Mouse (Mus musculus): ENCODE data around the gene Chrm1.

The Chrm1 gene

DNA sequence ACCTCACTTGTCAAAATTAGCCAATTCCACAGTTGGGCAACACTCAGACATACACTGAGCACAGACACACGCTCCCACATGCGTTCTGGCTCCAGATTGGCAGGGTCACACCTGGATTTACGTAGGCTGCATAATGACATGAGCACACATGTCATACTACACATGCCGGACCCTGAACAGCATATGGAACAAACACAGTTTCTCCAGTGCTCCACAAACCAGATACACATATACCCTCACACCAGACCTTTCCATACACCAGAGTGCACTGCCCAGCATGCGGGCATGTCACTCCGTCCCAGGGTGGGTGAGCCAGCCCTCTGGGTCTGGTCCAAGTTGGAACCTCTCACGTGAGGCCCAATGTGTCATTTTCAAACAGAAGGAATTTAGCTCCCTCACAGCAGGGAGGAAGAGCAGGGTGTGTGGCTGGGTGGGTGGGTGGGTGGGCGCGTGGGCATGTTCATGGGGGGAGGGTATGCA is at the start of gene Chrm1:
Chrm1 (plus strand) TSS at position 430 of the 480 bp plus-strand sequence.
- CTCF ChIA-PET = interaction anchor here (0.8 kb wide), 1 partner anchor 12 kb away, joined by 5 read pairs; no protein-coding TSS in a partner anchor

DNA sequence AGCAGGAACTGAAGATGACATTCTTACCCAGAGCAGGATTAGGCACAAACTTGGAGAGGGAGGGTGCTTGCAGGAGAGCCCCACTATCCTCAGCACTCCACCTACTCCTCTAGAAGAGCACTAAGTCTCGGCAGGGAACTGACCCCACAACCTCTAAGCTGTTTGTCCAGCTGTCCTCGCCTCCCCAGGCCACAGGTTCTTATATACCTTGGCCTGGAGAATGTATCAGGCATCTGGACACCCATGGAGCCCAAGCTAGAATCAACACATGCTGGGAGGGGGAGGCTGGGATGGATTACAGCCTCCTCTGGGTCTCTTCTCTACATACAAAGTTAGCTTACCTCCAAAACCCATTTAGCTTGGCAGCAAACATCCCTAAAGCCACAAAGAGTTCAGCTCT is 49.2 kb upstream of the Chrm1 start:
- CTCF ChIA-PET = no interaction called here

- CTCF ChIA-PET = no interaction called here
These were observed 47.3 kb upstream of the Chrm1 start for GRCm38 (mm10) chr19:8616314-8616713.

- CTCF ChIA-PET = no interaction called here
These were observed 45.7 kb upstream of the Chrm1 start, which contains the start of gene Slc22a6 for GRCm38 (mm10) chr19:8617904-8618303. Gene Slc22a6, plus strand, starts transcription at chr19:8618039.

DNA sequence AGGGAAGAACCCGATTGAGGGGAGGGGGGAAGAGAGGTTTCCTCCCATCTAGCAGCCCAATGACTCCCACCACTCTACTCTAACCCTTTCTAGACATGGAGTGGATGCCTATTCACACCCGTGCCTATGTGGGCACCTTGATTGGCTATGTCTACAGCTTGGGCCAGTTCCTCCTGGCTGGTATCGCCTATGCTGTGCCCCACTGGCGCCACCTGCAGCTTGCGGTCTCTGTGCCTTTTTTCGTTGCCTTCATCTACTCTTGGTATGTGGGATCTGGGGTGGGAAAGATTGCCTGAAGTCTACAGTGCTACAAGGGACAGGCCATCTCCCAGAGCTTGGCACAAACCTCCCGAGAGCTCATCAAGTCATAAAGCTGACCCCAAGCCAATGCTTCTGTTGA is 42.5 kb upstream of the Chrm1 start:
- CTCF ChIA-PET = no interaction called here

DNA sequence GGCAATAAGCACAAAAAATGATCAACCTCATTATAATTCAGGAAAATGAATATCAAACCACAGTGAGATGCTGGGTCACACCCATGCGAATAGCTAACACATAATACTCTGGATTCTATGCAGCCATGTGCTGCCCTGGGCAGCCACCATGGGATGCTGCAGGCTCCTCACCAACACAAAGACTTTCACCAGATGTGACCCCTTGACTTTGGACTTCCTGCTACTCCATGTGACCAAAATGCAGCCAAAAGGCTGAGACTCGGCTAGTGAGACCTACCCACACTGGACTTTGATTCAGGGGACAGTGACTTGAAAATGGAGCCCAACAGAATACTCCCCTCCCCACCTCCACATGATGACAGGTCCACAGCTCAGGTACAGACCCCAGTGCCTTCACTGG is 33.3 kb upstream of the Chrm1 start:
- CTCF ChIA-PET = no interaction called here

DNA sequence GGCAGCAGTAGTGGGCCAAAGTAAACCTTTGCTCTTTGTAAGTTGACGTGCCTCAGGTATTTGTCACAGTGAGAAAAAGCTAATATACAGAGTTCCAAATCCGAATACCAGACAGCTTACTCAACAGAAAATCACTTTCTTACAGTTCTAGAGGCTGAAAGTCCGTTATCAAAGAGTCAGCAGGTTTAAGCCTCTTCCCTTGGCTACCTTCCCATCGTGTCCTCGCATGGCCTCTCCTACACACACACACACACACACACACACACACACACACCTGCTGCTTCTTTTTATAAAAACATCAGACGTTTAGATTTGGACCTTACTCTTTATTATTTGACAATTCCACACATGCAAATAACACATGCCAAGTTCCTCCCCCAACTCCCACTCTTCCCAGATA is 32.8 kb upstream of the Chrm1 start:
- CTCF ChIA-PET = no interaction called here

- CTCF ChIA-PET = no interaction called here
These were observed 31.6 kb upstream of the Chrm1 start for GRCm38 (mm10) chr19:8632029-8632428.

DNA sequence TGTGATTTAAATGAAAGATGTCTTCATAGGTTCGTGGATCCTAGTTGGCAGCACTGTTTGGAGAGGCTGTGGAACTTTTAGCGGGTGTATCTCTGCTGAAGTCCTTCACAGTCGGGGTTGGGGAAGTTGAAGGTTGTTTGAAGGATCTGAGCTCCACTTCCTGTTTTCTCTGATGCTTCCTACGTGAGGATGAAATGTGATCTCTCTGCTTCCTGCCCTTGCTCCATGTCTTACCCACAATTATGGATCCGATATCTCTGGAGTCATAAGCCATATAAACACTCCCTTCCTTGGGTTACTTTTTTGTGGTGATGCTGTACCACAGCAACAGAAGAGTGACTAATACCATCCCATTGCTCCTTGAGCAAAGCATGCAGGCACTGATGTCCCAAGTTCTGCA is 21.5 kb upstream of the Chrm1 start:
- CTCF ChIA-PET = no interaction called here

DNA sequence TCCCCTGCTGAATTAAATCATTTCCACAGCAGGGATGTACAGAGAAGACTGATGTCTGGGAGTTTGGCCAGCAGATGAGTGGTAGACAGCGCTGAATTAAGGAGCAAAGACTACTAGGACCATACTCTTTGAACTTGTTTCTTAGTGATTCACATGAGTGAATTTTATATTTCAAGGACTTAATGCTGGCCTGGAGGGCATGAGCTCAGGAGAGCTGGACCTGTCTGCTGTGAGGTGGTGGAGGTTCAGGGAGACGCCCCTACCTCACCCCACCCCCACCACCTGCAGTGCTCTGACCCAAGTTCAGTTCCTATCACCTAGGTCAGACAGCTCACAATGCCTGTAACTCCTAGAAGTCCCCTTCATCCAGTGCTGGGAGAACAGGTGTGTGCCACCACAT is 17.2 kb upstream of the Chrm1 start:
- CTCF ChIA-PET = no interaction called here

- CTCF ChIA-PET = interaction anchor here (0.6 kb wide), 1 partner anchor 1144 kb away, joined by 5 read pairs; no protein-coding TSS in a partner anchor
These were observed 7.8 kb upstream of the Chrm1 start for GRCm38 (mm10) chr19:8655833-8656232.

DNA sequence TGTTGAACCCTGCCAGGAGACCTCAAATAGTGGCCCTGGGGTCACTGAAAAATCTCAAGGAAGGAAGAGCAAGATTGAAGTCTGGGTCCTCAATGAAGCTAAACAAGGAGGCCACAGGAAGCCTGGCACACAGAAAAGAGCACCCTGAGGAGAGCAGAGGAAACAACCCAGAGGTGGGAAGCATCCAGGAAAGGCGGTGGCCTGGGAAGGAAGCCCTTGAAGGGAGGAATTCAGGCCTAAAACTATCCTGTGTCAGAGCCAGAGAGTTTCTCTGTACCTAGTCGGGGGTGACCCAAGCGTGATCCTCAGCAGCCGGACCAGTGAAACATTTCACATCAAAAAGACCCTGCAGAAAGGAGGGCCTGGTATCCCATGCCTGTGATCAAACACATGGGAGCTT is 7.2 kb upstream of the Chrm1 start:
- CTCF ChIA-PET = interaction anchor here (0.5 to 0.6 kb wide), 2 partner anchors 13 to 1144 kb away, joined by 4 to 5 read pairs; no protein-coding TSS in a partner anchor

DNA sequence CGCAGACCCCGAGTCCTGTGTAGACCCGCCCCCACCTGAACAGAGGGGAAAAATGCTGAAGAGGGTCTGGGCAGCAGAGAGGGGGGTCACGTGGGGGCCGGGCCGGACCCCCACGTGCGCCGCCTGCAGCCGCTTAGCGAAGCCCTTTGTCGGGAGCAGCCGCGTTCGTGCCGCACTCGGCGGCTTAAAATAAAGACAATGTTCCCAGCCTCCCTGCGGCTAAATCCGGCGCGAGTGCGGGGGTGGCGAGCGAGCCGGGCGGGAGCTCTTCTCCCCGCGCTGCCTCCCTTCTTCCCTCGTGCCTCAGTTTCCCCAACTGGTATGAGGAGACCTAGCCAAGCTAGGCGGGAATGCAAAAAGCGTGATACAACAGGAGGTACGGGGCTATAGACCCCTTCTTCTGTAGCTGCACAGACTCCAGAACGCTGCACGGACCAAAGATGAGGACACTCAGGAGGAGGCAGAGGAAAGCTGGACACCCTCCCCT is 1.7 kb upstream of the Chrm1 start:
- CTCF ChIA-PET = no interaction called here

DNA sequence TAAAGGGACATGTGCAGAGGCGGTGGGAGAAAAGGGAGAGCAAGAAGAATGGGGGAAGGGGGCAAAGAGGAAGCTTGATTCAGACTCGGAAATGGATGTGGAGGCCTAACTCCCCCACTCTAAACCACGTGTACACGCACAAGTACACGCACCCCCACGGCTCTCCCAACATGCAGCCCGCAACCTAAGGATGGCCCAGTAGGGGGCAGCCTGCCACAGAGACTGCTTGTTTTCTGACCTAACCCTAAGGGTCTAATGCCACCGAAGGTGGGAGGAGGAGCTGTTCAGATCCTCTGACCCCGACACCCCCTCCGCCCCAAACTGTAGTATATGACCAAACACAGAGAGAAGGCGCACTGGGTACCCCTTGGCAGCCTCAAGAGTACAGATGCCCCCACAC is 1.3 kb upstream of the Chrm1 start:
- CTCF ChIA-PET = interaction anchor here (0.8 kb wide), 1 partner anchor 13 kb away, joined by 5 read pairs; no protein-coding TSS in a partner anchor

DNA sequence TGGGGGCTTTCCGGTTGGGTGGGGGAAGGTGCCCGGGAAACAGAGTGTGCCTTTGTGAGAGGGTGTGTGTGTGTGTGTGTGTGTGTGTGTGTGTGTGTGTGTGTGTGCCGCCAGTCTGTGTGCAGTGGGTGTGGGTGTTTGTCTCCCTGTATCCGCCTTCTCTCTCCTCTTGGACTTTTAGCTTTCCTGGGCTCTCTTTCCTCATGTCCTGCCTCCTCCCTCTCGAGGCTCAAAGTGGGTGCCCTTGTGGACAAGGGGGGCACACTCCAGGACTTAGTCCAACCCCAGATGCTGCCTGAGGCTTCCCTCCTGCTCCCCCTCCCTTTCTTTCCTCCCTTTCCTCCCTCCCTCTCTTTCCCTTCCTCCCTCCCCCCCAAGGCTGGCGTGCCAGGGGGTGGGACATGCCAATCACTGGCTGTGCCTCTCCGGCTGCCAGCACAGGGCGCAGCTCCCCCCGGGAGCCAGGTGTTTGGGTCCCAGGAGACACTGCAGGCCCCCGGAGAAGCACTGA is 377 bp downstream of the Chrm1 start:
- CTCF ChIA-PET = no interaction called here

GRCm38 (mm10) chr19:8664859-8665258 is 1.3 kb downstream of the Chrm1 start:
- CTCF ChIA-PET = no interaction called here

DNA sequence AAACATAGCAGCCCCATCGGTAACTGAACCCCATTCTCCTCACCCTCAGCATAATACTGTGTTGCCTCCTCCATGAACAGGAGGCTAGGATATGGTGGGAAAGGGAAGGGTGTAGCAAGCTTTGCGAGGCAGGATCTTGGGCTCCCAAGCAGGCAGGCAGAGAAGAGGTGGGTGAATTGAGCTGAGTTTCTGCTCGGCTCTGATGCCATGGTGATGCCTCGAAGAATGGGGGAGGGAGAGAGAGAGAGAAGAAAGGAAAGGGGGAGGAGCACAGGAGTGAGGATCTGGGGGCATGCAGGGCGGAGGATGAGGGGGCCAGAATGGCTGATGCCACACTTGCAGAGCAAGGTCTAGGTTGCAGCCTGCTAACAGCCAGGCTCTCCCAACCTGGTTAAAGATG is 2.2 kb downstream of the Chrm1 start:
- CTCF ChIA-PET = no interaction called here

DNA sequence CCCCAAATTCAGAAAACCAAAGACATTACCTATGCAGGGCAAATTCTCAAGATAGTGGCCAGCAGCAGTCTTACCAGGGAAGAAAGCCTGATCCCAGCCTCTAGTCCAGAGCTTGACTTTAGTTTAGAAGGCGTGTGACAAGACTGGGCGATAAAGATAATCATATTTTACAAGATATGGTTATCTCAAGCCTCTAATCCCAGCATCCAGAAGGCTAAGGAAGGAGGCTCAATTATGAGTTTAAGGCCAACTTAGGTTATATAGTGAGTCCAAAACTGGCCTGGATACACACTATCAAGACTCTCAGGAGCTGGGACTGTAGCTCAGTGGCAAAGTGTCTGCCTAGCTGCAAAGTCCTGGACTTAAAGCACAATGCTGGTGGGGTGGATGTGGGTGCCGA is 9.3 kb downstream of the Chrm1 start:
- CTCF ChIA-PET = interaction anchor here (1.0 kb wide), 1 partner anchor 11 kb away, joined by 4 read pairs; no protein-coding TSS in a partner anchor

- CTCF ChIA-PET = interaction anchor here (1.0 kb wide), 1 partner anchor 10 kb away, joined by 4 read pairs; no protein-coding TSS in a partner anchor
These were observed 9.9 kb downstream of the Chrm1 start for GRCm38 (mm10) chr19:8673336-8674063.

GRCm38 (mm10) chr19:8679031-8679779 is 15.6 kb downstream of the Chrm1 start:
- CTCF ChIA-PET = interaction anchor here (1.4 kb wide), 1 partner anchor 100 kb away, joined by 4 read pairs; no protein-coding TSS in a partner anchor

GRCm38 (mm10) chr19:8681633-8682362 is 18.2 kb downstream of the Chrm1 start:
- CTCF ChIA-PET = no interaction called here

DNA sequence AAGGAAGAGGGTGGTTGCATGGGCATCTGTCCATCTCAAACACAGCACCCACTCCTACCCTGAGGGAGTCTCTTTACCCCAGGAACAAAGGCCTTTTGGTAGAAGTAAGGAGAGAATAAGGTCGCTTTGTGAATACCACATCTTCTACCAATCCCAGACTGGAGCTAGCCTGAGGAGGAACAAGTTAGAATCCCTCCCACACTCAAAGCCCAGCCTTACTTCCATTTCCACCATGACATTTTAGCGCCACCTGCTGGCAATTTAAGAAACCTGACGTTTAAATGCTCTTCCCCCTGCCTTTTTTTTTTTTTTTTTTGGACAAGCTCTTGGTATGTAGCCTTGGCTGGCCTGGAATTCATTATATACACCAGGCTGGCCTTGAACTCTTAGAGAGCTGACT is 19.4 kb downstream of the Chrm1 start:
- CTCF ChIA-PET = interaction anchor here (0.6 to 1.1 kb wide), 6 partner anchors 10 to 1148 kb away, joined by 3 to 5 read pairs (median 3); no protein-coding TSS in a partner anchor
